Mouse (Mus musculus) lung, embryonic 14.5 days (tissue): ENCODE measurements around the gene Rtn4rl2. TPM values are rescaled to one million over a fixed set of nuclear protein-coding genes. Genes with fewer than 3 reads are reported as not detected.

Experiments
- ATAC-seq: fragments of 200-750 bp; cut with Nextera tagmentation; 2 replicates; pipeline ENCODE4 v1.8.0; 2017; ENCODE audit warnings: mild to moderate bottlenecking, moderate TSS enrichment, moderate library complexity; ENCODE audit not compliant: insufficient read depth
- DNase-seq: peaks from one replicate; pipeline ENCODE4 v3.0.0-alpha.2; 2015
- H3K27ac ChIP-seq: fragments of 300-500 bp; sonication (generic); 2 replicates; pipeline ENCODE4 v1.5.1; 2014; ENCODE audit warnings: low read depth, mild to moderate bottlenecking, moderate library complexity
- H3K27me3 ChIP-seq: fragments of 300-500 bp; sonication (generic); 2 replicates; pipeline ENCODE4 v1.6.1; 2014; ENCODE audit warnings: low read length, control low read depth; ENCODE audit not compliant: insufficient read depth
- H3K36me3 ChIP-seq: fragments of 300-500 bp; sonication (generic); 2 replicates; pipeline ENCODE4 v1.6.1; 2014; ENCODE audit warnings: control low read depth; ENCODE audit not compliant: insufficient read depth
- H3K4me1 ChIP-seq: fragments of 300-500 bp; sonication (generic); 2 replicates; pipeline ENCODE4 v1.6.1; 2014; ENCODE audit warnings: antibody characterized with exemption, control low read depth; ENCODE audit not compliant: insufficient read depth
- H3K4me2 ChIP-seq: fragments of 300-500 bp; sonication (generic); 2 replicates; pipeline ENCODE4 v1.6.1; 2014; ENCODE audit warnings: mild to moderate bottlenecking
- H3K4me3 ChIP-seq: fragments of 300-500 bp; sonication (generic); 2 replicates; pipeline ENCODE4 v1.5.1; 2014; ENCODE audit warnings: low read depth, low read length
- H3K9ac ChIP-seq: fragments of 300-500 bp; sonication (generic); 2 replicates; pipeline ENCODE4 v1.6.1; 2014
- H3K9me3 ChIP-seq: fragments of 300-500 bp; sonication (generic); 2 replicates; pipeline ENCODE4 v1.6.1; 2016; ENCODE audit warnings: low read depth, low read length, control low read depth
- CTCF ChIP-seq: IDR thresholded peaks from 2 replicates; pipeline ENCODE4 v1.5.1; 2016; ENCODE audit warnings: antibody characterized with exemption, low read depth
- WGBS: fragments of 180-500 bp; shearing (Covaris S2); extraction: QIAGEN DNeasy Blood & Tissue Kit; methylation state at CpG from one replicate; pipeline ENCODE4 v1.1.7; 2014; 5-methylcytosine and 5-hydroxymethylcytosine counted together
- polyA plus RNA-seq: library from polyadenylated mRNA; unstranded; fragments of >200 nt; fragmentation: Nextera tagmentation; extraction: Ambion mirVana; gene quantifications from 2 replicates; pipeline ENCODE4 v1.2.1, GENCODE M21; 2014

Rtn4rl2 gene
- polyA plus RNA-seq, 1 experiment from 2014 or later, result 1.2 TPM

DNA sequence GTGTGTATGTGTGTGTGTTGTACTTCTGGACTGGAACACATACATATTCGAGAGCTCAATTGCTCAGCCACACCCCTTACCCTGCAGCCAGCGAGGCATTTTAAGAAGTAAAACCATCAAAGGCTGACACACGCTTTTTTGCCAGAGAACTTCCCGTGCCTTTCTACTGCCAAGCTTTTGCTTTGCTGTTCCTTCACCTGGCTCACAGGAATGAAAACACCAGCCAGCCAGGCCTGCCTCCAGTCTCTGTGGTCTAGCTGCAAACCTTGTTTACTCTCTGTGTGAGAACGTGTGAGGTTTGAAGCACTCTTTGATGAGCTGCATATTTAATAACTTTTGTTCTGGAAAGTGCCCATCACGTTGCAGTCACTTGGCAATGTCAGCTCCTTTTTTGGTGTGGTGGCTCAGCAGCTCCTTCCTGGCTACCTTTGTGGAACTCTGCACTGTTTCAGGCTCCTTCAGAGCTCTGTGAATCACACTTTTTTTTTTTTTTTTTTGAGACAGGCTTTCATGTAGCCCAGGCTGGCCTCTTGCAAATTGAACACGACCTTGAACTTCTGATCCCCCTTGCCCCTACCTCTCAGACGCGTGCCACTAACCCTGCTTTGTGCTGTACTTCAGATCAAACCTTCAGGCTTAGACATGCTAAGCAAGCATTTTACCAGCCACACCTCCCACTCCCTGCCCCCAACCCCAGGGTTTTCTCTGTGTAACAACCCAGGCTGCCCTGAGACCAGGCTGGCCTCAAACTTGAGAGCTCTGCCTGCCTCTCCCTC is 48.5 kb downstream of the Rtn4rl2 start:
- Histone ChIP-seq H3K27ac (no peak overlapping the region), H3K9me3 (no peaks in the 10 kb centered on the region), H3K9ac (no peak overlapping the region), H3K36me3 (no peaks in the 10 kb centered on the region), H3K4me1 (peaks cover 13% of the 10 kb centered on the region), H3K4me2 (peak overlapping the region; percentile 84), H3K27me3 (peaks cover 9% of the 10 kb centered on the region; the same call in 1 of the 2 replicates), H3K4me3 (peak overlapping the region; percentile 66; the same call in 1 of the 2 replicates)
- no peak for ATAC-seq
- no peak for TF ChIP-seq CTCF
- no peak for DNase-seq
- 23% methylated on average over 9 of the region's 9 CpGs for WGBS

DNA sequence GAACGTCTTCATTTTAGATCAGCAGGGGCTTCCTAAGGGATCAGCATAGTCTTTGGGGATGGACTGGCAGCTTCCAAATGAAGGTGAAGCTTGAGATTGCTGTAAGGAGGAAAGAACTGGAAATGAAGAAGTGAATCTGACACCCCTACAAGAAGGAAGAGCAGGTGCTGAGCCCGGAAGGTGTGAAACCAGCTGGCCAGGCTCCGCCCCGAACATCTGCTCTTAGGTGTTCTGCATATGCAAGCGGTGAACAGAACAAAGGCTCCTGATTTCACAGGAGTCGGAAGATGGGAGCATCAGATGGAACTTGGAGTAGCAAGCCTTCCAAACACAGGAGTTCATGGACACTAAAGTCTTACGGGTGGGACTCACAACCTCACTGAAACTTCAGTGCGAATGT is 49.4 kb downstream of the Rtn4rl2 start:
- Histone ChIP-seq H3K27ac (no peak overlapping the region), H3K4me1 (peaks cover 13% of the 10 kb centered on the region), H3K27me3 (peaks cover 9% of the 10 kb centered on the region; the same call in 1 of the 2 replicates), H3K9ac (no peak overlapping the region), H3K9me3 (no peaks in the 10 kb centered on the region), H3K36me3 (no peaks in the 10 kb centered on the region), H3K4me2 (no peak overlapping the region), H3K4me3 (no peak overlapping the region)
- ATAC-seq (no peak), DNase-seq (no peak)
- WGBS, result 45% methylated on average over 8 of the region's 8 CpGs
- TF ChIP-seq CTCF, result no peak

DNA sequence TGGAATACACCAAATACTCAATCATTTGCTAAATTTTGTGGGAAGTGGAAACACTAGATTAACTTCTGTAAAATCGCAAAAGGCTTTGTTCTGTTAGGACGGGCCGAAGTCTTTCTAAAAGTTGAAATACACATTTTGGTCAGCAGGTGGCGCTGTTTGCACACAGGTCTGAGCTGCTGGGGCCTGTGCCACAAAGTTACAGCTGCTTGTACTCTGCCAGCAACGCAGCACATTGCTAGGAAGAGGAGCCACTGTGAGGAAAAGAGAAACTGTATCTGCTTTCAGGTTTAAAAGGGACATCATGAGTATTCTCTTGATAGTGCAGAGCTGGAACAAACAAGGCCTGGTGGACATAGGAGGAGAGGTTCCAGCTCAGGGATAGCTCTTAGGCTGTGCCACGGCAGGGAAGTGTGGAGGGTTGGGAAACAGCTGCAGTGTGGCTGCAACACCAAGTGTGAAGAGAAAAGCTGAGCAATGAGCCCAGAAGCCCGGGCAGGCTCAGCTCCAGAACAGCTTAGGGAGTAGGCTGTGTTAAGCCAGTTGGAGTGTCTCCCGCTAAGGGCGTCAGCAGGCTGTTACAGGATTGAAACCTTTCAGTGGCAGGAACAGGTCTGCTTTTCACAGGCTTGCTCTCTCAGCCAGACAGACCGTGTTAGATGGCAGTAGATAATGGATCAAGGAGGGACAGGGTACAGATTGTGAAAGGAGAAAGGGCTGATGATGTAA is 54.7 kb downstream of the Rtn4rl2 start:
- no peak overlapping the region for H3K4me3 ChIP-seq
- DNase-seq (peak; percentile 98), ATAC-seq (peak; percentile 83)
- H3K9ac ChIP-seq, result peak overlapping the region; percentile 28; the same call in 1 of the 2 replicates
- no peaks in the 10 kb centered on the region for H3K27me3 ChIP-seq
- peak overlapping the region; percentile 66 for H3K27ac ChIP-seq
- peaks cover 14% of the 10 kb centered on the region for H3K36me3 ChIP-seq
- peak; percentile 96 for TF ChIP-seq CTCF
- WGBS, result 21% methylated on average over 10 of the region's 10 CpGs
- peaks cover 3% of the 10 kb centered on the region; the same call in 1 of the 2 replicates for H3K4me1 ChIP-seq
- peak overlapping the region; percentile 10; the same call in 1 of the 2 replicates for H3K4me2 ChIP-seq
- H3K9me3 ChIP-seq, result no peaks in the 10 kb centered on the region

DNA sequence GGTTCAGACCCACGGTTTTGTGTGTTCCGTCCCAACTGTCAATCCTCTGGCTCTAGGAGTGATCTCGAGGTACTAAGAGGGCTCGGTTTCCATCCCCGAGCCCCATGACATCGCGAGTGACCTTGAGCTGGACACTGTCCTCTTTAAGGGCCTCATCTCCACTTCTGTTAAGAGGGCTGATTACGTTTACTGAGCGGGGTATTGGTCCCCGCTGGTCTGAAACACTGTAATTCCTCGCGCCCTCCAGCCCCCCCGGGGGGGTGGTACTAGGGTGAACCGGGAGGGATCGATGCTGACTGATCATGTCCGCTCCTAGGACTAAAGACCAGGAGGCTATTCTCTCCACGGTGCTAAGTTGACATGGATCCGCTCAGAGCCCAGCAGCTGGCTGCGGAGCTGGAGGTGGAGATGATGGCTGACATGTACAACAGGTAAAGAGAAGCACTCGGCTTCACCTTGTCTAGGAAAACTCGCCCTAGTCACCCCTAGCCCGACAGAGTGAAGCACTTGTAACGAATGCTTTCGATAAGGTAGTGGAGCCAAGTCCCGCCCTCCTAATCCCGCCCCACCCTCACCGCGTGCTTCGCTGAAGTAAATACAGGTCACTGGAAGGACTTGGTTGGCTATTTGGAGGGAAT is 59.1 kb downstream of the Rtn4rl2 start:
- H3K27ac ChIP-seq, result 0 out of 2 replicates have a peak overlapping the region, but pooled peaks have one; percentile 34
- peak; percentile 48 for DNase-seq
- H3K4me1 ChIP-seq, result peaks cover 3% of the 10 kb centered on the region; the same call in 1 of the 2 replicates
- H3K36me3 ChIP-seq, result peaks cover 14% of the 10 kb centered on the region
- no peaks in the 10 kb centered on the region for H3K9me3 ChIP-seq
- no peak for TF ChIP-seq CTCF
- H3K9ac ChIP-seq, result peak overlapping the region; percentile 67
- peak overlapping the region; percentile 73 for H3K4me3 ChIP-seq
- H3K27me3 ChIP-seq, result no peaks in the 10 kb centered on the region
- under 1% methylated on average over 29 of the region's 29 CpGs for WGBS
- H3K4me2 ChIP-seq, result peak overlapping the region; percentile 98
- peak; percentile 6; the same call in 1 of the 2 replicates for ATAC-seq

DNA sequence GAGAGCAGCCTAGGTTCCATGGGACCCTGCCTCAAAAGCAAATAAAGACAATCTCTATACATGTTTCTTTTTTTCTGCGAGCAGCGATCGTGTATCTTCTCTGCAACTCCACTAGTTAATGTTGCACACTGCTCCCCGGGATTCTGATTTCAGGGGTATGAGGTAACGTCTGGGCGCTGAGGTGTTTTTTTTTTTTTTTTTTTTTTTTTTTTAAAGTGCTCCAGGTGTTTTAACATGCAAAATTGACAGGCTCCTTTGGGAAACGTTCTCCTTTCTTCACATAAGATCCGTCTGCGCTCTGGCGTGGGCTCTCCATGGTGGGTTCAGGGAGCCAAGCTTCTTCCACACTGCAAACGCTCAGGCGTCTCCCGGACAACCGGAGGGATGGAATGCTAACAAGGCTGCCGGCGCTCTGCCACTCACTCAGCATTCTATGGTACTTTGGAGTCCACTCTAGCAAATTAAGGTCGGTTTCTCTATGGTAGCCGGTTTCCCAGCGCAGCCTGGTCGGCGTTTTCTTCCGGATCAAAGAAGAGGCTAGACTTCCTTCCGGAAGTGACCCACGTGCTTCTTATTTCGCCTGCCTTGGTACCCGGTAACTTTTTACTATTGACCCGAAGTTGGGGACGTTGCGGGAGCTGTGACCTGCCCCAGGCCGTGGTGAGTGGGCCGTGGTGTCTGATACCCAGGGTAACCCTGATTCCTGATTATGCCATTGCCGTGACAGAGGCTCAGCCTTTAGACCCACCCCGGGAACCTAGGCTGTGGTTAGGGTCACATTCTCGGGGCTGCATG is 59.8 kb downstream of the Rtn4rl2 start, which contains the start of gene Timm10:
TSS of gene Timm10 (plus strand) at position 510 of the 795 bp plus-strand sequence.
- H3K36me3 ChIP-seq, result peaks cover 14% of the 10 kb centered on the region
- peak; percentile 90 for ATAC-seq
- under 1% methylated on average over 34 of the region's 34 CpGs for WGBS
- peak within 1 kb of the TSS; percentile 73 for H3K4me3 ChIP-seq
- no peaks in the 10 kb centered on the region for H3K27me3 ChIP-seq
- no peak for TF ChIP-seq CTCF
- H3K4me2 ChIP-seq, result peak within 1 kb of the TSS; percentile 98
- H3K4me1 ChIP-seq, result no peaks in the 10 kb centered on the region
- DNase-seq, result peak; percentile 96
- H3K9ac ChIP-seq, result peak within 1 kb of the TSS; percentile 67
- no peaks in the 10 kb centered on the region for H3K9me3 ChIP-seq
- H3K27ac ChIP-seq, result 0 out of 2 replicates have a peak within 1 kb of the TSS, but pooled peaks have one; percentile 34

DNA sequence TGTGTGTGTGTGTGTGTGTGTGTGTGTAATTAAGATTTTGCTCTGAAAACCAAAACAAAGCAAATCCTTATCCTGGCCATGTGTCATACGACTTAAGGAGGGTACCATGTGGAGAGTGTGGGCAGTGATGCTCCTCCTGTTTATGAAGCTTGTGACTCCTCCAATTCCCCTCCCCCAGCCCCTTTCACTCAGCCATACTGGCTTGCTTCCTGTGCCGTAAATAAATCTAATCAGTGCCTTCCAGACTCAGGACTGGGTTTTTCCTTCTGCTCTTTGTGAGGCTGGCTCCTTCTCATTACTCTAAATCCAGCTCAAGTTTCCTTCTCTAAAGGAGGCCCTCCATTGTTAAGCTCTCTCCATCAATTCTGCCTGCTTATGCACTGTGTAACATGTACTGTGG is 63.3 kb downstream of the Rtn4rl2 start:
- H3K4me1 ChIP-seq, result no peaks in the 10 kb centered on the region
- no peak for TF ChIP-seq CTCF
- 40% methylated on average over 2 of the region's 2 CpGs for WGBS
- DNase-seq (no peak), ATAC-seq (no peak)
- H3K9me3 ChIP-seq, result no peaks in the 10 kb centered on the region
- no peak overlapping the region for H3K9ac ChIP-seq
- H3K36me3 ChIP-seq, result no peaks in the 10 kb centered on the region
- H3K27me3 ChIP-seq, result no peaks in the 10 kb centered on the region
- no peak overlapping the region for H3K4me2 ChIP-seq
- H3K27ac ChIP-seq, result no peak overlapping the region
- H3K4me3 ChIP-seq, result no peak overlapping the region
